Mouse (Mus musculus): ENCODE measurements at regions not wholly inside any gene's neighbourhood (a gene's known extent, or its start where the extent isn't known, plus 50 kb on each side); places are given as distances from the start of the nearest gene placed in this dataset.

- TF ChIP-seq JUND (IDR thresholded peaks at IDR 0.05; ENCODE audit: low read depth, low read length) = no peak
- no peak for TF ChIP-seq RCOR1 (IDR thresholded peaks at IDR 0.05; ENCODE audit: low read depth, low read length)
- no peak for TF ChIP-seq E2F4 (IDR thresholded peaks at IDR 0.05; ENCODE audit: borderline replicate concordance, low read depth, low read length)
- TF ChIP-seq USF1 (IDR thresholded peaks at IDR 0.05; ENCODE audit: low read depth, low read length) = no peak
- TF ChIP-seq BHLHE40 (IDR thresholded peaks at IDR 0.05; ENCODE audit: borderline replicate concordance, low read depth, low read length) = no peak
- no peak for TF ChIP-seq HCFC1 (IDR thresholded peaks at IDR 0.05; ENCODE audit: low read depth, low read length)
These were observed 162.1 kb downstream of the Cdca7 start for GRCm38 (mm10) chr2:72637881-72638620.

All from MEL (cell line).